Mouse (Mus musculus): ENCODE data around the gene Mks1.

- TF ChIP-seq HCFC1 (IDR thresholded peaks at IDR 0.05; ENCODE audit: borderline replicate concordance, insufficient read depth, low read length) (no peak), ZNF384 (IDR thresholded peaks at IDR 0.05; ENCODE audit: low read depth, low read length) (no peak), ZC3H11A (IDR thresholded peaks at IDR 0.05; ENCODE audit: borderline replicate concordance, low read depth, low read length) (no peak)
Measured at GRCm38 (mm10) chr11:87816707-87817442, 36.1 kb upstream of the Mks1 start.

Data from ES-E14 (cell line).